Mouse (Mus musculus) activated CD4-positive, CD25-positive, alpha-beta regulatory T cell, adult 4 months (primary cell): ENCODE results near the gene Zmiz1. TPM values are rescaled to one million over a fixed set of nuclear protein-coding genes. Genes with fewer than 3 reads are reported as not detected.

ENCODE experiments used
- ATAC-seq: one replicate; pipeline ENCODE4 v1.8.0; 2017
- polyA plus RNA-seq, 2 experiments: library from polyadenylated mRNA; unstranded; fragments of 100-300 nt; shearing (Covaris generic); gene quantifications; one replicate each; pipeline ENCODE4 v1.2.1; 2017

The Zmiz1 gene
- polyA plus RNA-seq, 2 experiments from 2014 or later, result 23.8 to 27.9 TPM

DNA sequence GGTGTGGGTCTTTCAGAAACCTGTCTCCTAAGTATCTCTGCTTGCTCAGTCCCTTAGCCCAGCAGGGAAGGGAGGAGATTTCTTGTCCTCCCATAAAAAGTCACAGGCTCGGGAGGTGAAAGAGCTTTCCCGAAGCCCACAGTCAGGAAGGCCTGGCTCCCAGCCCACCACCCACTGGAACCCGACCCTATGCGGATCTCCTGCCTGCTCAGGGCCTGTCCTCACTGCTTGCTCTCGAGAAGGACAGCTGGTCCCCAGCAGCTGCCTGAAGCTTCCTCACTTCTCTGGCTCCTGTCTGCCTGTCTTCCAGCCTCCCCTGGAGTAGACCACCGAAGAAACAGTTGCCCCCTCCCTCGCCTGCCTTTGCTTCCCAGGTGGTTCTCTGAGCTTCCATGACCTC is 103.9 kb downstream of the Zmiz1 start:
- no peak for ATAC-seq

DNA sequence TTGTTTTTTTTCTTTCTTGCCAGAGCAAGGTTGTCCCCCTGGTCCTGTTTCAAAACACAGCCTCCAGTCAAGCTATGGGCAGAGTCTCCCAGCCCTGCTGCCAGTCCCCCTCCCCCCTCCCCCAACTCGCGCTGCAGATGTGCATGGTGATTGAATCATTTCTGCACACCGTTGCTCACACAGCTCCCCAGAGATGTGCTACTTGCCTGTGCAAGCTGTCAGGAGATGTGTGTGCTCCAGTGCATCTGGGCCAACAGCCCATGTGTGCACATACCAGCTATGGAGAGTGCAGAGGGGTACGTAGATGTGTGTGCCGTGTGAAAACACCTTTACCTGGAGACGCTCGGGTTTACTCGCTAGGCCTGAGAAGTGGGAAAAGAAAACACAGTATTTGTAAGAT is 105.6 kb downstream of the Zmiz1 start:
- ATAC-seq, result no peak

- ATAC-seq, result peak; percentile 76
Measured at GRCm38 (mm10) chr14:25565344-25566088, 106.5 kb downstream of the Zmiz1 start.

GRCm38 (mm10) chr14:25567245-25567644 is 108.3 kb downstream of the Zmiz1 start:
- peak; percentile 30 for ATAC-seq

DNA sequence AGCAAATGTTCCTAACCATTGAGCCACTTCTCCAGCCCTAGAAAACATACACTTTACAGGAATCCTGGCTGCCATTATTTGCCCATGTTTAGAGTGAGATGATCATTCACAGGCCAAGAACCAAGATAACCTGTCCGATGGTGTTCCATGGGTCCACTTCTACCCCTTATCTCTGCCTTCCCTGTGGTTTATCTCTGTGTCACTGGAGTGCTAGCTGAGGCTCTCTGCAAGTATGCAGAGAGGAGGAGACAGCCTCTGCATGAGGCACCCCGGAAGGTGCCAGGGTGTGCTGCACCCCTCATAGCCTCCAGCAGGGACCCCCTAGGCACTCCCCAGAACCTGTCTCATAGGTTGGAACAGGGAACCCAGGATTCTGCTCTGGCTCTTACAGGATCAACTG is 108.9 kb downstream of the Zmiz1 start:
- no peak for ATAC-seq

- no peak for ATAC-seq
Measured at GRCm38 (mm10) chr14:25574047-25574870, 115.3 kb downstream of the Zmiz1 start.

GRCm38 (mm10) chr14:25576642-25577041 is 117.7 kb downstream of the Zmiz1 start:
- no peak for ATAC-seq

DNA sequence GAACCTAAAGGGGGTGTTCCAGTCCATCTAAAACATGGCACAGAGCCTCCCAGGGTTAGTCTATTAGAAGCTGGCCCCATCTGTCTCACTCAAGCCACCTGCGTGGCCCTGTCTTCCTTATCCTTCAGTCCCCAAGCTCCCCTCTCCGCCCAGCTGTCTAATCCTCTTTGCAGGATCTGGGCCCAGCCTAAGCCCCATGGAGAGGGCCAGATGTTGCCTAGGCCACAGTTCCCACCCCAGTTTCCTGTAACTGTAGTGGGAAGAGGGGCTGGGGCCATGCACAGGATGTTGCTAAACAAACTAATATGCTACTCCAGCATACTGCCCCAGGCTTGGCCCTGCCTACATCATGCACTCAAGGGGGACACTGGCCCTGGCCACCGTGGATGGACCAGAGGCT is 118.4 kb downstream of the Zmiz1 start:
- no peak for ATAC-seq

GRCm38 (mm10) chr14:25579597-25579996 is 120.6 kb downstream of the Zmiz1 start:
- ATAC-seq, result no peak

DNA sequence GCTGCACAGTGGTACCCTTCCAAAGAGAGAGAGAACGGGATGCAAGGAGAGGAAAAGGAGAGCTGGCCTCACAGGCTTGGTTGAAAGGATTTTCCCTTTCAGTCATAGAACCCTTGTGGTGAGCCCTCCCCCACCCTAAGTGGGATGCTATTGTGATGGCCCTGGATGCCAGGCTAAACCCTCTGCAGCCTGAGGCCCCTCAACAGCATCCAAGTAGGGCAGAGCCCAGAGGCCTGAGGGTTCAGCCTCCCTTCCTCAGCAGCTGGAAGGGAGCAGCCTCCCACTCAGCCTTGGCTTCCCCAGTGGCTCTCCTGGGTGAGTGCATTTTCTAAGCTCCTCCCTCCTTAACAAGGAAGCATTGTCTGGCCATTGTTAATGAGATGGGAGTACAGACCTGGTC is 121.4 kb downstream of the Zmiz1 start:
- no peak for ATAC-seq

DNA sequence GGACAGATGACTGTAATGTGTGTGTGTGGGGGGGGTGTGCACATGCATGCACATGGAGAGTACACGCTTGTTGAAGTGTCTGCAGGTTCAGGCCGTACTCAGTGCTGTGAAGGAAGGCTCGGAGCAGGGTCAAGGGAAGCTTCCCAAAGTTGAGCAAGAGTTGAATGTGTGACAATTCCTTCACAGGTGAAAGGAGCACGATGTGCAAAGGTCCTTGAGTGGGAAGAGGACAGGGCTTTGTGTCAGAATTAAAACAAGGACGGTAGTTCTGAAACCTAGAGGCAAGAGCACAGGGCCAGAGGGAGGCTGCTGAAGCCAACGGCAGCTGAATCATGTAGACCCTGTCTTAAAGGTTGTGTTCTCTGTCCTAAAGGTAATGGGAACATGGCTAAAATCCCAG is 123.6 kb downstream of the Zmiz1 start:
- ATAC-seq, result no peak

DNA sequence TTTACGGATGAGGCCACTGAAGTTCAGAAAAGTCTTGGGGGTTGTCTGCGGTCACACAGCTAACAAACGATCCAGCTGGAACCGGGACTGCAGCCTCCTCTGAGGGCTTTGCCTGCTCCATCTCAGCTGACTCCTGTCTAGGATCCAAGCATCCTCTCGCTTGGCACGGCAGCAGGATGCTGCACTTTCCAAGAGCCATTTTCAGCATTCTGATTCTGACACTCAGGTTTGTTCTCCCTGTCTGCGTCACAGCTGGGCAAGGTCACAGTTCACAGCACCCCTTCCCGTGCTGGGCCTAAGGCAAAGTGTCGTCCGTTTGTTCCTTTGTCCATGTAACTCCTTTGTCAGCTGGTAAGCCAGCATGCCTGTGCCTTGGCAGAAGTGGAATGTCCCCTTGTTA is 124.9 kb downstream of the Zmiz1 start:
- ATAC-seq, result no peak

- ATAC-seq, result no peak
Measured at GRCm38 (mm10) chr14:25585545-25586301, 126.7 kb downstream of the Zmiz1 start.

DNA sequence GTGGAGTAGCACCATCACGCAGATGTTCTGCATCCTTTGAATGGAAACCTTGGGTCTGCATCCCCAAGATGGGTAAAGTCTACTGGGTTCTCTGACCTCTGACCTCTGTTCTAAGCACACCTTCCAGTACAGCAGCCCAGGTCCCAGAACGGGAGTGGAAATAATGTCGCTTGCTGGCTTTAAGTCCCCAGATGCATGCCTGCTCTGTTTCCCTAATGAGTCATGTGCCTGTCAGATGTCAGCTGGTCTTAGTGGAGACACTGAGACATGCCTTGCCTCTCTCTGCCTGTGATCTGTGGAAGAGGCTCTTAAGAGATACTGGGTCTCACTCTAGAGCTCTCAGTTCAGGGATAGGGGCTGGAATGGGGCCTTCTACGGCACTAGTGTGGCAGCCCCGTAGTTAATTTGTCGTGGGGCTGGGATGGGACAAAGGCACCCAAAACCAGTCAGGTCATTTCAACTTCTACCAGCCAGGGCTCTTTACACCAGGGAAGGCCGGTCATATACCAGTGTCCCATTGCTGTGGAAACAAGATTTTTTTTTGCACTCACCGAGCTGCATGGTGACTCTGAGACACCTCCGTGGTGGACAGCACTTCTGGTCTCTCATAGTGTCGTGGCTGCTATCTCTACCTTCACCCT is 128.0 kb downstream of the Zmiz1 start:
- no peak for ATAC-seq

- no peak for ATAC-seq
Measured at GRCm38 (mm10) chr14:25587487-25588001, 128.6 kb downstream of the Zmiz1 start.

DNA sequence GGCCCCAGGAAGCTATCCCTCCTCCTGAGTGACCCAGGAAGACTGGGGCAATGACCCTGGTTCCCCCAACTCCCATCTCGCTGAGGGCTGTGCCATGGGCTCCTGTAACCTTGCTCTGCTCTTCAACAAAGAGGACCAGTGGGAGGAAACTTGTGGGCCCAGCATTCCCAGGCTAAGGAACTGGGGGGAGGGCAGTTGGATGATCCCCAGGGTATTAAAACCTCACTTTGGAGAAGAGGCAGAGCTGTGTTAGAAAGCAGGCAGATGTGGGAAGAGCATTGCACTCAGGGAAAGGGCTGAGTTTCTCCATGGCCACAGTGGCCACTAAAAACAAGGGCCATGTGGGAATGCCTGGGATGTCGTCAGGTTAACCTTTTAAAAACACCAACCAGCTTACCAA is 129.2 kb downstream of the Zmiz1 start:
- ATAC-seq, result no peak

GRCm38 (mm10) chr14:25588946-25589937 is 130.3 kb downstream of the Zmiz1 start:
- ATAC-seq, result no peak

GRCm38 (mm10) chr14:25591000-25591399 is 132.0 kb downstream of the Zmiz1 start:
- ATAC-seq, result no peak

DNA sequence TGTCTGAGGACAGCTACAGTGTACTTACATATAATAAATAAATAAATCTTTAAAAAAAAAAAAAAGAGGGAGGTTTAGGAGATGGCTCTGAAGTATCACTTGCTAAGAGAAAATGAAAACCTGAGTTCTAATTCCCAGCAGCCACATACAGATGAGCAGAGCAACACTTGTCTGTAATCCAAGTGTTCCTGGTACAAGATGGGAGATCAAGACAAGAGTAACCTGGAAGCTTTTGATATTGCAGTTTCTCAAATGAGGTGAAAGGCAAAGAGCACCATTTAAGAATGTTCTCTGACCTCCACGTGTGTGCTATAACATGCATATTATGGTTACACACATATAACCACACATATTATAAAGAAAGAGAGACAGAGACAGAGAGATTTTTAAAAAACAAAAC is 132.4 kb downstream of the Zmiz1 start:
- no peak for ATAC-seq

- no peak for ATAC-seq
Measured at GRCm38 (mm10) chr14:25592522-25592921, 133.5 kb downstream of the Zmiz1 start.

GRCm38 (mm10) chr14:25593876-25594275 is 134.9 kb downstream of the Zmiz1 start:
- ATAC-seq, result no peak
